9 mouse cellular contexts compared by ENCODE assay signal in the genomic region with DNA sequence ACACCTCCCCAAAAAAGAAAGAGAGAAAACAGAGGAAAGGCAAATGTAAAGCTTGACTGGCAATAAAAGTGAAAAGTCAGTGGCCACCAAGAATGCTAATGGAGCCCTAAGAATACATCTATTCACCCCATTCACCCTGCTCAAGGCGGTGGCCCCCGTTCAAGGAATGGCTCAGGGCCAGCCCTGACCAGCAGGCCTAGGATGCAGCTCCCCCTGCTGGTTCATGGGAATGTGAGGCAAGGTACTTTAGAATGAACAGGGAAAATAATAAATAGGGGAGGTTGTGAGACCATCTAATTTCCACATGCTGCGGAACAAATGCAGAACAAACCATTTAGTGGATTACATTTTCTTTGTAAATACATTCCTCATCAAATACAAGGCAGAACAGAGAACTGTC. TPM values are rescaled to one million over a fixed set of nuclear protein-coding genes. Genes with fewer than 3 reads are reported as not detected.
DNase-seq lines count a peak whose midpoint lies in the region; TF ChIP-seq lines count a peak whose summit lies in the region.
"Had no signal": no experiment of that assay in that cellular context is flagged by ENCODE, and none has a peak within 500 bp of the region (broad histone marks: within the 10 kb centered on the region; RNA-seq: fewer than 3 reads in every experiment).

No protein-coding gene starts in this region.

- 0 out of 2 replicates have a peak, but pooled peaks have one; percentile 19 for TF ChIP-seq EP300 in ES-Bruce4 (IDR thresholded peaks at IDR 0.05; ENCODE audit: insufficient read depth, low read depth, low read length)

- no peak overlapping the region for H3K4me3 ChIP-seq in ES-Bruce4 (ENCODE audit: low read depth, low read length)

- no peak for TF ChIP-seq POLR2A in ES-Bruce4 (IDR thresholded peaks at IDR 0.05; ENCODE audit: insufficient read depth, low read length)

- DNase-seq in adrenal gland, adult (ENCODE audit: inconsistent age in 2 of 2, low spot score in 1 of 2), result peak; percentile 51 to 81
- DNase-seq in adrenal gland, adult 8-10 months, result no peak
- peak; percentile 54 for DNase-seq in cerebellum, adult 9-11 months
- DNase-seq in heart, adult 9 months (ENCODE audit: low spot score in 2 of 2), result peak; percentile 51 to 69
- peak; percentile 76 for DNase-seq in kidney, postnatal 14 days
- peak; percentile 73 for DNase-seq in lung, postnatal 10 days
- DNase-seq in right cerebral cortex, postnatal 4 days, result peak; percentile 75

- H3K27ac ChIP-seq in ES-Bruce4 (ENCODE audit: insufficient read depth, low read length), result peak overlapping the region; percentile 16; the same call in 1 of the 2 replicates
- H3K27ac ChIP-seq: macrophage had no signal

- H3K9ac ChIP-seq in ES-Bruce4 (ENCODE audit: low read depth, poor library complexity, severe bottlenecking), result no peak overlapping the region

- H3K4me1 ChIP-seq in ES-Bruce4 (ENCODE audit: control insufficient read depth, insufficient read depth, low read length), result no peaks in the 10 kb centered on the region

- H3K36me3 ChIP-seq in ES-Bruce4 (ENCODE audit: control insufficient read depth, insufficient read depth, low read length, poor library complexity, severe bottlenecking), result peaks cover 84% of the 10 kb centered on the region

- TF ChIP-seq CTCF in ES-Bruce4 (IDR thresholded peaks at IDR 0.05; ENCODE audit: low read depth, low read length), result peak; percentile 89

- H3K27me3 ChIP-seq in ES-Bruce4 (ENCODE audit: control insufficient read depth, insufficient read depth, low read length, poor library complexity, severe bottlenecking), result no peaks in the 10 kb centered on the region

- H3K9me3 ChIP-seq in ES-Bruce4 (replicated peaks; ENCODE audit: control insufficient read depth, insufficient read depth, low read length, poor library complexity, severe bottlenecking), result no peaks in the 10 kb centered on the region

RNA-seq across cellular contexts. Expression of gene Ephx3, which starts 20.4 kb away (rescaled TPM):
- total RNA-seq in adrenal gland, adult 8-10 months (2022), result under 1 TPM; 0.13 to 0.43 (median 0.31) TPM
- polyA plus RNA-seq in ES-Bruce4 (2011; ENCODE audit: insufficient read depth, insufficient read length, low read depth, missing spikeins), result 0.76 and 1.3 TPM in 2 replicates
- polyA plus RNA-seq: macrophage had no signal

RNA-seq across cellular contexts. Expression of gene Notch3, which starts 43.1 kb away (rescaled TPM):
- total RNA-seq in adrenal gland, adult 8-10 months (2022), result 10 to 100 TPM in 1 of 4 experiments, 1 to 10 TPM in 3; 5.7 to 10.7 (median 7.3) TPM
- 75.6 and 83.8 TPM in 2 replicates for polyA plus RNA-seq in ES-Bruce4 (2011; ENCODE audit: insufficient read depth, insufficient read length, low read depth, missing spikeins)
- polyA plus RNA-seq: macrophage had no signal
